Mouse (Mus musculus) forebrain, embryonic 13.5 days (tissue): ENCODE data around the gene Carmil1. TPM values are rescaled to one million over a fixed set of nuclear protein-coding genes. Genes with fewer than 3 reads are reported as not detected.
"Not testable (repeated sequence)": the region's sequence is repeated elsewhere in the genome, so short reads cannot be mapped to it uniquely, and the experiment has no call there.

Experiments used
- ATAC-seq: fragments of 200-750 bp; cut with Nextera tagmentation; 2 replicates; pipeline ENCODE4 v1.8.0; 2017
- H3K27ac ChIP-seq: fragments of 300-500 bp; sonication (generic); 2 replicates; pipeline ENCODE4 v1.5.1; 2015; ENCODE audit warnings: inconsistent platforms, mild to moderate bottlenecking, moderate library complexity
- H3K27me3 ChIP-seq: fragments of 300-500 bp; sonication (generic); 2 replicates; pipeline ENCODE4 v1.6.1; 2015; ENCODE audit warnings: mild to moderate bottlenecking, inconsistent platforms
- H3K36me3 ChIP-seq: fragments of 300-500 bp; sonication (generic); 2 replicates; pipeline ENCODE4 v1.6.1; 2015; ENCODE audit warnings: mild to moderate bottlenecking, inconsistent platforms; ENCODE audit not compliant: poor library complexity, severe bottlenecking
- H3K4me1 ChIP-seq: fragments of 300-500 bp; sonication (generic); 2 replicates; pipeline ENCODE4 v1.6.1; 2015; ENCODE audit warnings: inconsistent platforms
- H3K4me2 ChIP-seq: fragments of 300-500 bp; sonication (generic); 2 replicates; pipeline ENCODE4 v1.6.1; 2015; ENCODE audit warnings: inconsistent platforms, mild to moderate bottlenecking, moderate library complexity
- H3K4me3 ChIP-seq: fragments of 300-500 bp; sonication (generic); 2 replicates; pipeline ENCODE4 v1.5.1; 2015; ENCODE audit warnings: mild to moderate bottlenecking, inconsistent platforms
- H3K9ac ChIP-seq: fragments of 300-500 bp; sonication (generic); 2 replicates; pipeline ENCODE4 v1.6.1; 2015; ENCODE audit warnings: mild to moderate bottlenecking, inconsistent platforms
- H3K9me3 ChIP-seq: fragments of 300-500 bp; sonication (generic); replicated peaks from 2 replicates; pipeline ENCODE4 v1.6.1; 2016; ENCODE audit warnings: inconsistent platforms
- WGBS: fragments of 180-500 bp; shearing (Covaris S2); methylation state at CpG from one replicate; pipeline ENCODE4 v1.1.7; 2015; 5-methylcytosine and 5-hydroxymethylcytosine counted together
- polyA plus RNA-seq: library from polyadenylated mRNA; unstranded; fragments of >200 nt; fragmentation: Nextera tagmentation; extraction: Ambion mirVana; gene quantifications from 2 replicates; pipeline ENCODE4 v1.2.1, GENCODE M21; 2015

The Carmil1 gene
- polyA plus RNA-seq, 1 experiment from 2014 or later = 20.6 TPM

DNA sequence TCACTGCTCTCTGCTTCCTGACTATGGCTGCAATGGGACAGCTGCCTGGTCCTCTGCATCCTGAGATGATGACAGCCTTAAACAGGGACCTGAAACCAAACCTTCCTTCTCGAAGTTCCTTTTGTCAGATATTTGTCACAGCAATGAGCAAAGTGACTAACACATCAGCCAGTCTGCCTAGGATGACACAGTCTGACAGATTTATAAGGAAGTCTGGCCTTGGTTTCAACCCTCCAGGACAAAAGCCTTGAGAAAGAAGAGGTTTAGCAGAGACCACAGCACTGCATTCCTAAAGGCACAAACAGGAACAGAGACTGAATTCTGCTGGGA is 175.3 kb downstream of the Carmil1 start:
- peaks cover 48% of the 10 kb centered on the region for H3K4me1 ChIP-seq
- no peaks in the 10 kb centered on the region for H3K36me3 ChIP-seq
- no peak overlapping the region for H3K27ac ChIP-seq
- ATAC-seq = no peak
- no peaks in the 10 kb centered on the region for H3K27me3 ChIP-seq
- WGBS = 58% methylated on average over 1 of the region's 1 CpGs
- H3K4me3 ChIP-seq = no peak overlapping the region
- H3K9ac ChIP-seq = no peak overlapping the region
- H3K9me3 ChIP-seq = no peaks in the 10 kb centered on the region
- H3K4me2 ChIP-seq = no peak overlapping the region

GRCm38 (mm10) chr13:24104611-24105339 is 175.8 kb downstream of the Carmil1 start:
- H3K27me3 ChIP-seq, H3K36me3 ChIP-seq, H3K4me2 ChIP-seq, H3K4me3 ChIP-seq, H3K9me3 ChIP-seq, H3K27ac ChIP-seq, H3K9ac ChIP-seq: not testable (repeated sequence)
- H3K4me1 ChIP-seq = peaks cover 42% of the 10 kb centered on the region
- WGBS = 67% methylated on average over 9 of the region's 9 CpGs
- peak; percentile 17; the same call in 1 of the 2 replicates for ATAC-seq

DNA sequence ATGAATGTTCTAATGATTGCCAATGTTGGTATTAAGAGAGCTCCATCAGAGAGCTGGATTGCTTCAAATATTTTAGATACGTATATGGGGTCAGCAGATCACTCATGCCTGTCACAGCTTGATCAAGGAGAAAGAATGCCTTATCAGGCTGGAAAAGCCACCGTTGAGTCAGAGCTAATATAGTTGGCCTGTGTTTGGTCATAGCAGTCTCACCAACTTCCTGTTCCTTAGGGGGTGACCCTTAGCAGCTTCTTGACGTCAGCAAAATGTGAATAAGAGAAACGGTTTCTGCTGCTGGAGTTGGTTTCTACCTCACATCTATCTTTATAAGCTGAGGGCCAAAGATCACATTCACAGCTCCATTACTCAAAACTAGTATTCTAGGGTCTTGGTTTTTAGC is 176.6 kb downstream of the Carmil1 start:
- H3K27me3 ChIP-seq = no peaks in the 10 kb centered on the region
- no peaks in the 10 kb centered on the region for H3K36me3 ChIP-seq
- ATAC-seq = no peak
- WGBS = 87% methylated on average over 4 of the region's 4 CpGs
- H3K27ac ChIP-seq = no peak overlapping the region
- H3K9me3 ChIP-seq = no peaks in the 10 kb centered on the region
- H3K4me3 ChIP-seq = no peak overlapping the region
- no peak overlapping the region for H3K4me2 ChIP-seq
- H3K4me1 ChIP-seq = peaks cover 39% of the 10 kb centered on the region
- H3K9ac ChIP-seq = no peak overlapping the region

GRCm38 (mm10) chr13:24103152-24103551 is 177.4 kb downstream of the Carmil1 start:
- no peak for ATAC-seq
- H3K4me2 ChIP-seq = no peak overlapping the region
- H3K27me3 ChIP-seq = no peaks in the 10 kb centered on the region
- H3K27ac ChIP-seq = no peak overlapping the region
- no peak overlapping the region for H3K9ac ChIP-seq
- H3K36me3 ChIP-seq = no peaks in the 10 kb centered on the region
- H3K4me3 ChIP-seq = no peak overlapping the region
- peaks cover 35% of the 10 kb centered on the region for H3K4me1 ChIP-seq
- WGBS = 96% methylated on average over 2 of the region's 2 CpGs
- H3K9me3 ChIP-seq = no peaks in the 10 kb centered on the region

DNA sequence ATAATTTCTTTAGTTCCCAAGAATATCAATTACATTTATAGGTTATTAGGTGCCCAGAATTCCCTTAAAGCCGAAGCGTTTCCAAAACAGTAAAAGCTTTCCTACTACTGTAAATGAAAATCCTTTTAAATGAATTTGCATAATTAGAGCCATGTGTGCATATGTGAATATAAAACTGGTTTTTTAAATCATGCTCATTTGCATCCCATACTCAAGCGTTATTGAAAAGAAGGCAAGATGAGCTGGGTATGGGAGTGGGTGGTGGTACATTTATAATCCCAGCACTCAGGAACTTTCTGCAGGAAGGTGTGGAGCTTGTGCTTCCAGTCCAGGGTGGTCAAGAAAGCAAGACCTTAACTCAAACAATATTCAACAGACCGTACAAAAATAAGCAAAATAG is 178.3 kb downstream of the Carmil1 start:
- WGBS = 74% methylated on average over 4 of the region's 4 CpGs
- no peaks in the 10 kb centered on the region for H3K36me3 ChIP-seq
- no peak overlapping the region for H3K4me3 ChIP-seq
- H3K9ac ChIP-seq = no peak overlapping the region
- H3K27ac ChIP-seq = no peak overlapping the region
- H3K4me1 ChIP-seq = peaks cover 34% of the 10 kb centered on the region
- ATAC-seq = peak; percentile 55; the same call in 1 of the 2 replicates
- H3K27me3 ChIP-seq = no peaks in the 10 kb centered on the region
- no peaks in the 10 kb centered on the region for H3K9me3 ChIP-seq
- no peak overlapping the region for H3K4me2 ChIP-seq

- Histone ChIP-seq H3K27me3 (no peaks in the 10 kb centered on the region), H3K9ac (no peak overlapping the region), H3K4me3 (no peak overlapping the region), H3K36me3 (no peaks in the 10 kb centered on the region), H3K4me1 (peaks cover 30% of the 10 kb centered on the region), H3K27ac (no peak overlapping the region), H3K4me2 (no peak overlapping the region), H3K9me3 (no peaks in the 10 kb centered on the region)
- WGBS = 38% methylated on average over 11 of the region's 11 CpGs
- ATAC-seq = peak; percentile 28; the same call in 1 of the 2 replicates
Observed at GRCm38 (mm10) chr13:24101157-24102130, 179.2 kb downstream of the Carmil1 start.

- no peak for ATAC-seq
- Histone ChIP-seq H3K27me3 (no peaks in the 10 kb centered on the region), H3K4me1 (peaks cover 22% of the 10 kb centered on the region), H3K9me3 (no peaks in the 10 kb centered on the region), H3K9ac (no peak overlapping the region), H3K36me3 (no peaks in the 10 kb centered on the region), H3K4me2 (no peak overlapping the region), H3K27ac (no peak overlapping the region), H3K4me3 (no peak overlapping the region)
- 83% methylated on average over 11 of the region's 11 CpGs for WGBS
Observed at GRCm38 (mm10) chr13:24100516-24101094, 180.0 kb downstream of the Carmil1 start.

DNA sequence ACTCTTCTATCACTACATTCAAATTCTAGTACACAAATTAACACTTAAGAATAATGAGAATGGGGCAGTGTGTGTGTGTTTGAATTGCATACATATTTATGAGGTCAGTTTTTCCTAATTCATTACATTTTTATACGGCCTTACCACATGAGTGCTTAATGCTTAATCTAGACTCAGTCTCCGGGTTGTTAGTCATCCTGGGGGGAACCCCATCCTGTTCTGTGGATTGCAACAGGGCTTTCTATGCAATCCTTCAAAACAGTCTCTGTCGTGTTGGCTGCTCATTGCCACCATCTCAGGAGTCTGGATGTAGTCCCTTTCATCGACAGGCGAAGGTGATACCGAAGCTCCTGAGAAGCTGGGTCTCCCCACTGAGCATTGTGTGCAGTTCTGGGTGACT is 184.0 kb downstream of the Carmil1 start:
- H3K9me3 ChIP-seq = no peaks in the 10 kb centered on the region
- 71% methylated on average over 6 of the region's 6 CpGs for WGBS
- no peak overlapping the region for H3K4me3 ChIP-seq
- 0 out of 2 replicates have a peak, but pooled peaks cover 2% of the 10 kb centered on the region for H3K36me3 ChIP-seq
- H3K27me3 ChIP-seq = no peaks in the 10 kb centered on the region
- ATAC-seq = no peak
- H3K9ac ChIP-seq = no peak overlapping the region
- H3K4me2 ChIP-seq = no peak overlapping the region
- no peak overlapping the region for H3K27ac ChIP-seq
- H3K4me1 ChIP-seq = peaks cover 9% of the 10 kb centered on the region

DNA sequence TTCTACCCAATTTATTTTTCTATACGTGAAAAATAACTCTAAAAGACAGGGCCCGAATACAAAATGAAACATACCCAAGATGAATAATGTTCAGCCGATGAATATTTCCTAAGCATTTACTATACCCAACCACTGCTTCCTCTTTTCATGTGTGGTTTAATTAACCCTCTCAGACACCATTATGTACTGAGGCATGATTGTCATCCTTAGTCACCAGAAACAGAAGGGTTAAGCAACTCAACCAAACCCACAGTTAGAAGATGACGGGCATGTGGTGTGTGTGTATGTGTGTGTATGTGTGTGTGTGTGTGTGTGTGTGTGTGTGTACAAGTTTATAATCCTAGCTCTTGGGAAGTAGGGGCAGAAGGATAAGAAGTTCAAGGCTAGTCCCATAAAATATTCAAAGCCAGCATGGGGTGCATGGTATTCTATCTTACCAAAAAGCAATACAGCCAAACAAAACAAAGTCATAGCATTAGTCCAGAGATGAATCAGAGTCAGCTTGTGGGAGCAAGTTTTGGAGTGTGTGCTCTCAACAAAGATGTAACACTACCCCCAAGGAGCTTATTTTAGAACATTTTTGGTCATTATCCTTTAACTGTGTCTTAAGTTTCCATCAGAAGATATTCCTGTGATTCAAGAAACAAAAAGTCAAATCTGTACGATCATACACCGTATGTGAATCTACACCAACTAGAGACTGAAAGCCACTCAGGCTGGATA is 185.6 kb downstream of the Carmil1 start:
- Histone ChIP-seq H3K9me3 (no peaks in the 10 kb centered on the region), H3K4me2 (no peak overlapping the region), H3K4me3 (no peak overlapping the region), H3K36me3 (0 out of 2 replicates have a peak, but pooled peaks cover 2% of the 10 kb centered on the region), H3K27ac (no peak overlapping the region), H3K9ac (no peak overlapping the region), H3K4me1 (no peaks in the 10 kb centered on the region), H3K27me3 (no peaks in the 10 kb centered on the region)
- no peak for ATAC-seq
- 92% methylated on average over 6 of the region's 6 CpGs for WGBS

DNA sequence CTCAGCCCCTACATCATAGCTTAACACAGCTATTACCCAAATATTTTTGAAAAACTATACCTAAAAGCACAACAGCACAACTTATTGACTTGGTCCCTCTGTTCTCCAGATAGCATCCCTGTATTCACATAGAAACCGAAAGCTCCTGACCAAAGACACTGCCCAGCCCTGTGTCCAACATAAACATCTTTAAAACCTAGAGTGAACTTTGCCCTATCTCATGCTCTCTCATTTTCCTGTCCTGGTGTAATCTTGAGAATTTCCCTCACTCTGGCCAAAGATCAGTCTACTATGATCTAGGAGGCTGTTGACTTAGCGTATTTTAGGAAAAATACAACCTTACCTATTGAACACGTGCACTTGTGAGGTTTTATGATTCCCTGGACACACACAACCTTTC is 187.5 kb downstream of the Carmil1 start:
- 0 out of 2 replicates have a peak, but pooled peaks cover 6% of the 10 kb centered on the region for H3K36me3 ChIP-seq
- no peak for ATAC-seq
- no peak overlapping the region for H3K4me3 ChIP-seq
- WGBS = 96% methylated on average over 3 of the region's 3 CpGs
- H3K9ac ChIP-seq = no peak overlapping the region
- H3K4me1 ChIP-seq = no peaks in the 10 kb centered on the region
- H3K9me3 ChIP-seq = no peaks in the 10 kb centered on the region
- H3K4me2 ChIP-seq = no peak overlapping the region
- H3K27ac ChIP-seq = no peak overlapping the region
- H3K27me3 ChIP-seq = no peaks in the 10 kb centered on the region

GRCm38 (mm10) chr13:24092073-24092472 is 188.5 kb downstream of the Carmil1 start:
- no peak overlapping the region for H3K4me3 ChIP-seq
- 96% methylated on average over 5 of the region's 5 CpGs for WGBS
- H3K9me3 ChIP-seq = no peaks in the 10 kb centered on the region
- H3K27ac ChIP-seq = no peak overlapping the region
- no peaks in the 10 kb centered on the region for H3K4me1 ChIP-seq
- H3K4me2 ChIP-seq = no peak overlapping the region
- H3K27me3 ChIP-seq = no peaks in the 10 kb centered on the region
- ATAC-seq = no peak
- H3K36me3 ChIP-seq = peaks cover 10% of the 10 kb centered on the region; the same call in 1 of the 2 replicates
- no peak overlapping the region for H3K9ac ChIP-seq
